Mouse (Mus musculus) spleen, postnatal 10 days (tissue): ENCODE results near the gene Gm1673.
A peak's percentile ranks its signal among the peaks of the same experiment; 100 is the strongest.
"Not testable (repeated sequence)": the region's sequence is repeated elsewhere in the genome, so short reads cannot be mapped to it uniquely, and the experiment has no call there.

Source experiments
- DNase-seq, 2 experiments: peaks; one replicate each; pipeline ENCODE4 v3.0.0; 2021 to 2022; ENCODE audit warnings: low spot score in 2 of 2

Gene Gm1673

DNA sequence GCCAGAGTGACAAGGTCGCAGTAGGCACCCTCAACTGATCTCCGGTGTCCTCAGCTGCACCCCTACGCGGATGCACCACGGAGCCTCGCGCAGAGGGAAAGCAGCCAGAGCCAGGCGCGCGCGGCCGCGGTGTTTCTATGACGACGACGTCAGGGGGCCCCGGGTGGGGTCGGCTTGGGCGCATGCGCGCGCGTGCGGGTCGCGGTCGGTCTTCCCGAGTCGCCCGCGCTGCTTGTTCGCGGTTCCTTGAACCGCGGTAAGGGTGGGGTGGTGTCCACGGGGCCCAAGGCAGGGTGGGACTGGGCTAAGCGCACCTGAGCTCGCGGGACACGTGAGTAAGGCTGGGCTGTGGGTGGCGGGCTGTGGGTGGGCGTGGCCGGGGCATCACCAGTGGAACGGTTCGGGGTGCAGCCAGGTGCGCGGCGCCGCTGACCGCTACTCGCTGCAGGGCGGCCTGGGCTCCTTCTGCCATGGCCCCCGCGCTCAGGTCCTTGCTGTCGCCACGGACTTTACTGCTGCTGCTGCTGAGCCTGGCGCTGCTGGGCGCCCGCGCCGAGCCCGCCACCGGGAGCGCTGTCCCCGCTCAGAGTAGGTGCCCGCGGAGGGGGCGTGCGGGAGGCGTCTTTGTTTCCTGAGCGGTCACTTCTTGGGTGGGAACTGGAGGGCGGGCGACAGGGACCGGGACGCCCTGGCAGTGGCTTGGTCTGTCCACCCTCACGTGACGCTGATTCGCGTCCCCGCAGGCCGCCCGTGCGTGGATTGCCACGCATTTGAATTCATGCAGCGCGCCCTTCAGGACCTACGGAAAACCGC is at the start of gene Gm1673:
TSS of gene Gm1673 (plus strand) at position 125 of the 813 bp plus-strand sequence.
- DNase-seq: peak in 1 of 2 experiments; percentile 71

DNA sequence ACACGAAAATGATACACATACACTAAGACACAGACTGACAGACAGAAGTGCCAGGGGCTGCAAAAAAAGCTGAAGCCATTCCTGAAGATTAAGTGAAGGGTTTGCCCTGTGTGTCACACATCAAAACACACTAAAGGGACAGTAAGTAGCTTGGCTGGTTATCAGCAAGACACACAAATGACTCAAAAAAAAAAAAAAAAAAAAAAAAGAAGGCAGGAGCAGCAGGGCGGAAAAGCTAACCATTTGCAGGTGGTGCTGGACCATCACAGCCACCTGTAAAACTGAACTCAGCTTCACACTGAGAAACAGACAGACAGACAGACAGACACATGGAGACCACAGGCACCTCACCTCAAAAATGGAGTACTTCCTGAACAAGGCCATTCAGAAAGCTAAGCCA is 49.2 kb upstream of the Gm1673 start:
- no peak for DNase-seq

DNA sequence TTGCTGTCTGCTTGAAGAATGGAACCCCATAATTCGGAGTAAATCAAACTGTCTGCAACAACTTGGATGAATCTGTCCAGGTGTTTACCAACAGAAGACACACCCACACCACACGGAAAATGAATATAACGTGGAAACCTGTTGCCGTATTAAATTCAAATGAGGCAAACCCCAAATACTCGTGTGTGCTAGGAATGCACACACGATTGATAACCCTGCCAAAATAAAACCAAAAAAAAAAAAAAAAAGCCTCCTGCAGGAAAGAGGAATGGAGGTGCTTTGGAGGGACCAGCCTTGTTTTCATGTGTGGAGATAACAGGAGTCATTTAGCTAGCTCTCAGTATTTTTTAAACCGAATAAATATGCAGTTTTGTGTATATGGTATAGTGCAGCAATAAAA is 48.4 kb upstream of the Gm1673 start:
- no peak for DNase-seq

DNA sequence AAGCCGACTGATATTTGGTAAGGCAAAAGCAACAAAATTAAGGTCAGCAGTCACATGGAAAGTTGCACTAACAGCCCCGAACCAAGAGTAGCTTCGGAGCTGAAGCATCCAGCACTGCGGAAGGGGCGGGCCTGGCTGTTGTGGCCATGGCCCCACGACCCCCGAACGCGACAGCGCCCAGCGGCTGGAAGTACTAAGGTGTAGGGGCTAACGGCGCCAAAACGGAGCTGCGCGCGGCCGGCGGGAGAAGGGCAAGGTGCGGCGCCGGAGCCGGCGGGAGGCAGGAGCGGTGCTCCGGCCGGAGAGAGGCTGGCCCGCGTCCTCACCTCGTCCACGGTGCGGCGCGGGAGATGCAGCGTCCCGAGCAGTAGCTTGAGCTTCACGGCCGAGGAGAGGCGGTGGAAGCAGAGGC is 47.5 kb upstream of the Gm1673 start:
- DNase-seq: peak in 1 of 2 experiments; percentile 73

DNA sequence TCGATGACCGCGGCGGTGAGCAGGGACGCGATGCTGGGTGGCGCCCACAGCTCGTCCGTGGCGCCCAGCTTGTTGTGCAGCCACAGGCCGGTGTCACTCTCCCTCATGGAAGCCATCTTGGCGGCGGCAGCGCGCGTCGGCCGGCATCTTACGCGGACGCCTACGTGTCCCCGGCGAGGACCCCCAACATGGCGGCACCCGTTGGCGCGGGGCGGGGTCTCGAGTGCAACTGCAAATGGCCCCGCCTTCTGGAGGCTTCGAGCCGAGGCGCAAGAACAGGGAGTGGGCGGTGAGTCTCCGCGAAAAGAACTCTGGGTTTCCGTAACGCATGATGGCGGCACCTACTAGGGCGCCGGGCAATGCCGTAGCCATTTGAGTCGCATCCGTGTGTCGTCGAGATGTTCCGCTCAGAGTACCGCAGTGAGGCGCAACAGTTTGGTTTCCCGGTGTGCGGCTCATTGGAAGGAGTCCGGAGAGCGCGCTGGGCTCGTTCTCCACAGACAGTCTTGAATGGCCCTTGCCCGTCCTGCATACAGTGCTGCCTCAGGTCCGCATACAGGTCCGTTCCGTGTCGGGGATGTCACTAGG is 47.0 kb upstream of the Gm1673 start, which contains the start of gene Nelfa:
TSS of gene Nelfa (minus strand) at position 294 of the 588 bp plus-strand sequence.
- DNase-seq: peak; percentile 92 to 98

DNA sequence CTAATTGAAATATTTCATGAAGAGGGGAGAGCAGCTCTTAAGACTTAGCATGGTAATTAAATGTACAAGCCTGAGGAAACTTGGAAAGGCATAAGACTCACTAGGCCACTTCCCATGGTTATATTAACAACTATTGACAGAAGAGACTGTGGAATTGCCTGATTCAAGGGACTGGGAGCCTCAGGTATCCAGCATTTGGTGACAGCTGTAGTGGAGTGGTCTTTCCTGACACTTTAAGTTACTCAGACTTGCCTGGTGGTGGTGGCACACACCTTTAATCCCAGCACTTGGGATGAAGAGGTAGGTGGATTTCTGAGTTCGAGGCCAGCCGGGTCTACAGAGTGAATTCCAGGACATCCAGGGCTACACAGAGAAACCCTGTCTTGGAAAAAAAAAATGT is 46.0 kb upstream of the Gm1673 start:
- DNase-seq: no peak

DNA sequence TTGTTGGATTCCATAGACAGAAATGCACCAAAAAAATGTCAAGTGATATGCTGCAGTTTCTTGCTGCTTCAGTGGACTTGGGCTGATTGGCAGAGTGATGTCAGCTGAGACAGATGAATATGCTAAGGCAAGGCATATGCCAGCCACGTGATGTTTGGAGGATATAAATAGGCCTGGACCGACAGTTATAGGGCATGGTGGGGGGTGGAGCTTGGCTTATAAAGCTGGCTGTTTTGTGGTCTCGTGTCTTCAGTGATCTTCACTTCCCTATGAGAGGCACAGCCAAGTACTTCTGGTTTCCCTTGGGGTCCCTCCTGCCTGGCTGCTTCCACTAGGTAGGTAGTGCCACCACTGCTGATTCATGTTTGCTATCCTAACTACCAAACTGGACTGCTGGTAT is 44.8 kb upstream of the Gm1673 start:
- DNase-seq: peak in 1 of 2 experiments; percentile 73

DNA sequence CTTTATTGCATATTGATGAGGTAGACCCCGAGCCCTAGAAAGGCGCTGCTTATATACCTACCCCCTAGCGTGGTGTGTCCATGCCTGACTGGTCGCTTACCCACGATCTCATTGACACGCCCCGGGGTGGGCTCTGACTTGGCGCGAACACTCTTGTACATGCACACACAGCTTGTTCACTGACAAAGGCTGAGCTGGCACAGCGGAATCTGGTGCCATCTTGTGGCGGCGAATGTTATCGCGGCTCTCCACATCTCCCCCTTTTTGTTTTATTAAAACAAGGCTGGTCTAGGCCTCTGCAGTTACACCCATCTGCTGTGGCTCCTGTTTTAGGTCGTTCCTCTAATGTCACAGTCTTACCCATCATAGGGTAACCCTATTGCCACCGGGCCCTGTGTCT is 36.2 kb upstream of the Gm1673 start:
- DNase-seq: not testable (repeated sequence)

DNA sequence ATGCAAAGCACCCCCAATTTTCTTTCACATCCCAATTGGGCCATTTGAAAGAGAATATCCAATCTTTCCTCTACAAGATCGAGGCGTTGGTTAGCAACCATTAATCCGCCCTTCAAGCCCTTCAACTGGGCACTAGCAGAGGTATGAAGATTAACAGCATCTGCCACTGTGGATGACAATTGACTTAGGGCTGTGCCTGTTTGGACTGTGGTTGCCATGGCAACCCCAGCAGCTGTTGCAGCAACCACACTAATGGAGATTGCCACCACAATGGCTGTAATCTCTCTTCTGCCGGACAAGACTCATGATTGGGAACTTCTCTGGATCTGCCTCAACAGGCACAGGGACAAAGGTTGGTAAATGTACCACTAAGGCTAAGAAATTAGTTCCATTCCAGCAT is 34.9 kb upstream of the Gm1673 start:
- no peak for DNase-seq

DNA sequence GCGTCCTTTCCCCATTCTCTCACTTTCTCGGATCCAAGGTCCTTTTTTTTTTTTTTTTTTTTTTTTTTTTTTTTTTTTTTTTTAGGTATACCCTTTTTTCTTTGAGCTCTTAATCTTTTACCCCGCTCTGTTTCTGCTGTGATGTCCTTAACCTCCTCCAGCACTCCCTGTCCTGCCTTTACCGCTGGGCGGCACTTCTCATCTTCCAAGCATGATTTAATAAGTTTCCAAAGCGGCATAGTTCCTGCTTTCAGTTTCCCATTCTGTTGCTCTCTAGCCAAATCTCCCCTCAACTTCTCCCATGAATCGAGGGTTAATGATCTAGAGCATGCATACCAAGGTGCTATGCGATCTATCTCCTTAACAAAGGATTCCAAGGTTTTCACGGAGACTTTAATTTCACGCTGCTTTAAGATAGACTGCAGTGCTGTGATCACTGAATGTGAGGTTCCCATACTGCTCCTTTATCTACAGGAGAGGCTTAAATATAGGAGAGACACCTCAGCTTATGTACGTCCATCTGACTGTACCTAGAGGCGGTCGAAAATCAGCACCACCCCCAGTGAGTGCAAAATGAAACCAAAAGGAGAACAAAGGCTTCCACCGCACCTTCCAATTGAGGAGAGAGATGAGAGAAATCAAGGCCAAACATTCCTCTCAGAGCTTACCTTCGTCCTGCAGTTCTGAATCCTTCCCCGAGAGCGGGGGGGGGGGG is 29.6 kb upstream of the Gm1673 start:
- DNase-seq: no peak

DNA sequence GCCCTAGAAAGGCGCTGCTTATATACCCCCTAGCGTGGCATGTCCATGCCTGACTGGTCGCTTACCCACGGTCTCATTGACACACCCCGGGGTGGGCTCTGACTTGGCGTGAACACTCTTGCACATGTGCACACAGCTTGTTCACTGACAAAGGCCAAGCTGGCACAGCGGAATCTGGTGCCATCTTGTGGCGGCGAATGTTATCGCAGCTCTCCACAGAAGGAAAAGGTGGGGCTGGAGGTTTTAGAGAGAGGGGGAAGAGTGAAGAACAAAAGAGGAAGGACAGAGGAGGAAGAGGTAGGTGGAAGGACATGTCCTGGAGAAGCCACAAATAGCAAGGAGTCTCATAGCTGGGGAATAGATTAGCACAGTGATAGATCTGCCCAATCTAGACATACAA is 28.9 kb upstream of the Gm1673 start:
- peak; percentile 60 to 79 for DNase-seq

DNA sequence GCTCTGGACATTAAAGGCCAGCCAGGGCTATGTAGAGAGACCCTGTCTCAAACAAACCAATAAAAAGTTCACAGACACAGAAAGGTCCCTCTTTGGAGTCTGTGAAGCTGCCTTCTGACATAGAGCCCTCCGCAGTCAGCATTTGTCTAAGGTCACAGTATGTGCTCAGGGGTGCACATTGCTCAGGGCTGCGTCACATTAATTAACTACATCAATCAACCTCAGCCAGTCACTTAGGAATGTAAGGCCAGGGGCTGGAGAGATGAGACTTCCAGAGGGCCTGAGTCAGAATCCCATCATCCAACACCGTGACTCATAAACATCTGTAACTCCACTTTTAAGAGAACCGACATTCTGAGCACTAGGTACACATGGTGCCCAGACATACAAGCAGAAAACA is 27.4 kb upstream of the Gm1673 start:
- no peak for DNase-seq

DNA sequence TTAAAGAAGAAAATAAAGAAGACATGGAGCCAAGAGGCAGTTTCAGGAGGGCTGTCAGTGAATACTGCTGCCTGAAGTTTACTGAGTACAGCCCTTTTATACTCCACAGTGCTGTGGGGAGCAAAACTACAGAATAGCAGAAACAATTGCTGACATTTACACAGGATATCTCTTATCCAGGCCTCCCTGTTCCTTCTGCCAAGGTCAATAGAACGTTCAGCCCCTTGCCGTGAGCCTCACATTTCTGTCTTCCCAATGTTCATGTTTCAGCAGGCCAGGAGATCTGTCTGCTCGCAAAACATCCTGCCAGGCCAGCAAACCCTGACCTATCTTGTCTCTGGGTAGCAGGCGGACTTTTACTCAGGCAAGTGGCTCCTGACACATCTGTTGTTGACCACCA is 23.9 kb upstream of the Gm1673 start:
- no peak for DNase-seq

DNA sequence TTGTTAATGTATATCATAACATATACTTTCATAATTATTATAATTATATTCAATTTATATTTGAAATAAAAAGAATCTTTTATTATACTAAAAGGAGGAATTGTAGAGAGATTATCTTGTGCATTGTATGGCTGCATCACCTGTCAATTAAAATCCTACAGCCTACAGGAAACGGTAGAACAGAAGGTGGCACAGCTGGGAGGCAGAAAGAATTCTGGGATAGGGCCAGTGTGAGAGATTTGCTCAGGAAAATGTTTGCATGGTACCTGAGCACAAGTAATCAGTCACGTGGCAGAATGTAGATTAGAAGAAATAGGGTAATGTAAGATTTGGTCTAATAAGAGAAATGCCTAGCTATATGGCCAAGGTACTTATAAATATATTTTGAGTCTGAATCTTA is 8.5 kb upstream of the Gm1673 start:
- no peak for DNase-seq

DNA sequence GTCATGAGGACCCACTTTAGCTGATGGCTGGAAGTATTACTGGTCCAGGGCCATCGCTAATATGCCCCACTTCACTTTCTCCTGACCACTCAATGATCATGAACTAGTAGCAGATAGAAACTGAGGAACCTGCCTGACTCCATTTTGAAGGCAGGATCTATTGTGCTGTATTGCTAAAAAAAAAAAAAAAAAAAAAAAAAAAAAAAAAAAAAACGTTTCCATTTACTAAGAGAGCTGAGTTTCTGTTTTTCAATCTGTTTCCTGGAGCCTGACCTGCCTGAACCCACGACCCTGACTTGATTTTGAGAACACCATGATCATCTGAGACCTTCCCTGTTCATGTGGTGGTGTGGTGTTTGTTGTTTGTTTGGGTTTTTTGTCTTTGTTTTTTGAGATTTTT is 7.0 kb upstream of the Gm1673 start:
- no peak for DNase-seq

DNA sequence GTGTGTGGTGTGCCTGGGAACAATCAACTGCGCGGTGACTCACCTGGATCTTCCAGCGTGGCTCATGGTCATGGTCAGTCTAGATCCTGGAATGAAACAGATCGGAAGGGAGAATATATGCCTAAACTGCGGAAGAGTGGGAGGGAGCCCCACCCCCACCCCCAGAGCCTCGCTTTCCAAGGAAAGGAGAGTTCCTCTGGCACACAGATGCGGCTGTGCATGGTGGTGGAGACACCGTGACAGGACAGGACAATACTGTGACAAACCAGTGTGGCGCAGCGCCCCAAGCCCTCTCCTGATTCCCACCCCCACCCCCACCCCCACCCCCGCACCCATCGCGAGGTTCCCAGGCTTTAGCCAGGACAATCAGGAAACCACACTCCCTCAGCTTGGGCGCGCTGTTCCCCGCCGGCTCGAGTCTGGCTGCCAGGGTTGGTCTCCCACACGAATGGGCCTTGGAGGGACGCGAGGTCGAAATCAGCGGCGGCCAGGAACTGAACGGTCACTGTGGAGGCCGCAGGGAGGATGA is 438 bp upstream of the Gm1673 start:
- DNase-seq: no peak

DNA sequence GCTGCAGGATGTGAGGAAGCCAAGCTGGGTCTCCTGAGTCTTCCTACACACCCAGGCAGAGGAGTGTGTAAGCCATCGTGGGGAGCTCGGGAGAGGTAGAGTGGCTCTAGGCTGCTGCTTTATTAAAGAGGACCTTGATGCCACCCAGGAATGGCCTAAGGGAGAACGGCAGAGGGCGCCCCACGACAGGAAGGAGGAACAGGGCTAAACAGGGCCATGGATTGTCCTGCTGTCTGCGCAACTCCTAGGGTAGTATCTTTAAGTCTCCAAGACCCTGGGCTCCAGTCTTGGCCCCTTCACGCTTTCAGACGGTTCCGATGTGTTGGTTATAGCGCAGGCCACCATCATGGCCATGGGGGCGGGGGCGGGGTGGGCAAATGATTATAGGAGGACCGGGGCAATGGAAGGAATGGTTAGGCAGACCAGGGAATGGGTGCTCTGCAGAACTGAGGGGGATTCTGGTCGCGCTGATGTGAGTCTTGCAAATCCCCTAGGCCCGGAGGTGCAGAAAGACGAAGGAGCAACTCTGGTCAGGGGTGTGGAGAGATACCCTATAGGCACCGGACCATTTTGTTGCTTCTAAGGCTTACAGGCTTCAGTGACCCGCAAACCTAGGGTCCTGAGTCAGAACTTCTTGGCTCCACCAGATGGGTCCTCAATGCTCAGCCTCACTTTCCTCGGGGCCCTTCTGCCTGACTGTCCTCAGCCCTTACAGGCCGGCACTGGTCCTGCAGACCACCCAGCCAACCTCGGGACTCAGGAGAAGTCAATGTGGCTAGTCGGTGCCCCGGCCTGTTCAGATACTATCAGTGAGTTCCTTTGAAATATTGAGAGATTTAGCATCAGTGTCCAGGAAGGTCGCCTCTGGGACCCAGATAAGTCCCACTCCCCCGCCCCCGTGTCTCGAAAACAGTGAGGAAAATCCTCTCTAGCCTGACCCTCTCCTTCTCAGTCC is 11.7 kb downstream of the Gm1673 start:
- DNase-seq: peak in 1 of 2 experiments; percentile 41

DNA sequence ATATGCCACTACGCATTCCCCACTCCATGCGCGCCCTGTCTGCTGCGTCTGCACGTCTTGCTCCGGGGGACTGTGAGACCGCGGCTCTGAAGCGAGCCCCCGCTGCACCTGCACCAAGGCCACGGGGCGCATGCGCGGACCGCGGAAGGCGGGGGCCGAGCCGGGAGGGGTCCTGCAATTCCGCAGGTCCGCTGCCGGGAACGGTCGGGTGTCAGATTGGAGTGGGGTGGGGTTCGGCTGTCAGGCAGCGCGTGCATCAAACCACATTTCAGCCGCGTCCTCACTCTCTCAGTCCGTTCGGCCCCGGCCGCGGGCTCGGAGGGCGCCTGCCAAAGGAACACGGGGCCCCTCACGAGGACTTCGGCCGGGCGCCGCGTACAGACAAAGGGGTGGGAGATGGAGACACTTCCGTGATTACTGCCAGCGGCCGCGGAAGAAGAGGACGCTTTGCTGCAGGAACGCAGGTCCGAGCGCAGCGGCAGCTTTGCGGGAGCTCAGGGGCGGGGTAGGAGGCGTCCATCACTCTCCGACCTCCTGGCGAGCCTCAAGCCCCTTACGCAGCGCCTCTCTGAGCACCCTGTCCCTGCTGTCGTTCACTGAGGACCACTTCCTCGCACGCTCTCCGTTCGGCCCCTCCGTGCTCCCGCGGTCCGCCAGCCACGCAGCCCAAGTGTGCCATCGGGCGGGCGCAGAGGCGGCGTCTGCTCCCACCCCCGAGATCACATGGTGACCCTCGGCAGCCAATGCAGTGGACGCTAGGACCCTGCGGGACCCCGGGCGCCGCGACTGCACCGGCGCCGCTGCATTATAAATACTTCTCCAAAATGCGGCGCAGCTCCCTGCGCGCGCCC is 12.8 kb downstream of the Gm1673 start, which contains the start of gene Nat8l:
TSS of gene Nat8l (plus strand) at position 142 of the 851 bp plus-strand sequence.
- DNase-seq: peak; percentile 37 to 58

DNA sequence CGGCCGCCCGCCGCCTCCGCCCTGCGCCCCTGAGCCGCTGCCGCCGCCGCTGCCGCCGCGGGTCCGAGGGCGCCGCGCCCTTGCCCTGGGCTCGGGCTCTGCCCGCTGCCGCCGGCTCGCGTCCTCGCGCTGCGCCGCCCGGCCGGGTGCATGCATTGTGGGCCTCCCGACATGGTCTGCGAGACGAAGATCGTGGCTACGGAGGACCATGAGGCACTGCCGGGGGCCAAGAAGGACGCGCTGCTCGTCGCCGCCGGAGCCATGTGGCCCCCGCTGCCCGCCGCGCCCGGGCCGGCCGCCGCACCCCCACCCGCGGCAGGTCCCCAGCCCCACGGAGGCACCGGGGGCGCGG is 13.4 kb downstream of the Gm1673 start:
- no peak for DNase-seq

DNA sequence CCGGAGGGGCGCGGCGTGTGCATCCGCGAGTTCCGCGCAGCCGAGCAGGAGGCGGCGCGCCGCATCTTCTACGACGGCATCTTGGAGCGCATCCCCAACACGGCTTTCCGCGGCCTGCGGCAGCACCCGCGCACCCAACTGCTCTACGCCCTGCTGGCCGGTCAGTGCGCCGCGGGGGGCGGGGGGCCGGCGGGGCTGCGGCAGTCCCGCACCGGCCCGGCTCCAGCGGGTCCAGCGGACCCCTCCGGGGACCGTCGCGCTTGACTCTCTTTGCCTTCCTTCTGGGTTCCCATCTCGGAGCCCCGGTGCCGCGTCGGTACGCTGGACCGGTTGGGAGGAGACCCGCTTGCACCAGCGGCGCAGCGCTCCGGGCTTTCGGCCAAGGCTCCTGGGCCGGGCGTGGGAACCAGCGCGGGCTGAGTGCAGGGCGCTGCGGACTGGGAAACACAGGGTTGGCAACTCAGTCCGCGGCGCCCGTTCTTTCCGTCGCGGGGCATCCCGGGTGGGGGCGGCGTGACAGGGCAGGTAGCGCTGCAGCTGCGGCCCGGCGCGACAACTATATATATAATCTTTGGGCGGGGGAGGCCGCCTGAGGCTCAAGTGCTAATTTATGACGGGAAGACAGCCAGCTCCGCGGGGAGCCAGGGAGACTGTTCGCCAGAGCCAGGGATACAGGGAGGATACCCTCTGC is 14.0 kb downstream of the Gm1673 start:
- DNase-seq: peak; percentile 25 to 33
